Mouse (Mus musculus) lung, embryonic 15.5 days (tissue): ENCODE data around the gene A730061H03Rik. TPM values are rescaled to one million over a fixed set of nuclear protein-coding genes. Genes with fewer than 3 reads are reported as not detected.

Experiments
- ATAC-seq: fragments of 200-750 bp; cut with Nextera tagmentation; 2 replicates; pipeline ENCODE4 v1.8.0; 2017; ENCODE audit warnings: moderate number of reproducible peaks, borderline replicate concordance; ENCODE audit not compliant: low FRiP score, low TSS enrichment; ENCODE audit errors: extremely low read depth
- H3K27ac ChIP-seq: fragments of 300-500 bp; sonication (generic); 2 replicates; pipeline ENCODE4 v1.5.1; 2015; ENCODE audit warnings: moderate library complexity, mild to moderate bottlenecking, inconsistent platforms
- H3K27me3 ChIP-seq: fragments of 300-500 bp; sonication (generic); 2 replicates; pipeline ENCODE4 v1.6.1; 2015; ENCODE audit warnings: inconsistent platforms
- H3K36me3 ChIP-seq: fragments of 300-500 bp; sonication (generic); 2 replicates; pipeline ENCODE4 v1.6.1; 2015; ENCODE audit warnings: inconsistent platforms
- H3K4me1 ChIP-seq: fragments of 300-500 bp; sonication (generic); 2 replicates; pipeline ENCODE4 v1.6.1; 2015; ENCODE audit warnings: inconsistent platforms
- H3K4me2 ChIP-seq: fragments of 300-500 bp; sonication (generic); 2 replicates; pipeline ENCODE4 v1.6.1; 2015; ENCODE audit warnings: inconsistent platforms, mild to moderate bottlenecking, moderate library complexity
- H3K4me3 ChIP-seq: fragments of 300-500 bp; sonication (generic); 2 replicates; pipeline ENCODE4 v1.5.1; 2015; ENCODE audit warnings: mild to moderate bottlenecking, inconsistent platforms
- H3K9ac ChIP-seq: fragments of 300-500 bp; sonication (generic); 2 replicates; pipeline ENCODE4 v1.6.1; 2015; ENCODE audit warnings: inconsistent platforms
- H3K9me3 ChIP-seq: fragments of 300-500 bp; sonication (generic); 2 replicates; pipeline ENCODE4 v1.6.1; 2016; ENCODE audit warnings: inconsistent platforms
- WGBS: fragments of 180-500 bp; shearing (Covaris S2); methylation state at CpG from one replicate; pipeline ENCODE4 v1.1.7; 2015; 5-methylcytosine and 5-hydroxymethylcytosine counted together
- polyA plus RNA-seq: library from polyadenylated mRNA; unstranded; fragments of >200 nt; fragmentation: Nextera tagmentation; extraction: Ambion mirVana; gene quantifications from 2 replicates; pipeline ENCODE4 v1.2.1, GENCODE M21; 2015

The A730061H03Rik gene
- polyA plus RNA-seq, 1 experiment from 2014 or later, result 1.2 TPM

DNA sequence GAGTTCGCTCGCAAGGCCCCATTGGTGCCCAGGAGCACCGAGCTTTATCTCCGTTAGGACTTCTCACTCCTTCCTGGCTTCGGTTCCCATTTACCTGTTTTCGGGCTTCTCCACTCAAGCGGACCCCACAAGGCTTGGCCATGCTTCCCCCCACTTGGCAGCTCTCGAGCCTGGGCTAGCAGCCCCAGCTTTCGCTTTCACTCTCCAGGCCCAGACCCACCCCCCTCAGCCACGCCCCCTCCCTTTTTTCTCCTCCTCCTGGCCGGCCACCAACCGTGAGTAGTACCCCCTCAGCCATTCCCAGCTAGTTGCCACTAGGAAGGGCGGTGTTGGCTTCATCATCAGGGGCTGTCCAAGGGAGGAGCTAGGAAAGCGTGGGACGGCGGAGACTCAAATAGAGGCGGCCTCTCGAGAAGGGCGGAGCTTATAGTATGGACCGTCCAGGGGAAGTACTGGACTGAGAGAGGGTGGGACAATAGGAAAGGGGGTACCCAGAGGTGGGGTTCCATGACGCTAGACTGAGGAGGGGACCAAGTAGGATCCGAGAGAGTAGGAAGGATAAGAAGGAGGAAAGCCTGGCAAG, 30.6 kb upstream of the A730061H03Rik start, which contains the start of gene Psme2:
Gene Psme2, minus strand, starts transcription at position 366 of the 583 bp plus-strand sequence.
- peak within 1 kb of the TSS; percentile 84 for H3K4me3 ChIP-seq
- no peaks in the 10 kb centered on the region for H3K9me3 ChIP-seq
- peak within 1 kb of the TSS; percentile 80 for H3K9ac ChIP-seq
- peak within 1 kb of the TSS; percentile 93 for H3K4me2 ChIP-seq
- H3K27me3 ChIP-seq, result no peaks in the 10 kb centered on the region
- H3K36me3 ChIP-seq, result peaks cover 23% of the 10 kb centered on the region
- H3K27ac ChIP-seq, result peak within 1 kb of the TSS; percentile 99
- H3K4me1 ChIP-seq, result peaks cover 25% of the 10 kb centered on the region
- ATAC-seq, result peak; percentile 97
- under 1% methylated on average over 22 of the region's 22 CpGs for WGBS

DNA sequence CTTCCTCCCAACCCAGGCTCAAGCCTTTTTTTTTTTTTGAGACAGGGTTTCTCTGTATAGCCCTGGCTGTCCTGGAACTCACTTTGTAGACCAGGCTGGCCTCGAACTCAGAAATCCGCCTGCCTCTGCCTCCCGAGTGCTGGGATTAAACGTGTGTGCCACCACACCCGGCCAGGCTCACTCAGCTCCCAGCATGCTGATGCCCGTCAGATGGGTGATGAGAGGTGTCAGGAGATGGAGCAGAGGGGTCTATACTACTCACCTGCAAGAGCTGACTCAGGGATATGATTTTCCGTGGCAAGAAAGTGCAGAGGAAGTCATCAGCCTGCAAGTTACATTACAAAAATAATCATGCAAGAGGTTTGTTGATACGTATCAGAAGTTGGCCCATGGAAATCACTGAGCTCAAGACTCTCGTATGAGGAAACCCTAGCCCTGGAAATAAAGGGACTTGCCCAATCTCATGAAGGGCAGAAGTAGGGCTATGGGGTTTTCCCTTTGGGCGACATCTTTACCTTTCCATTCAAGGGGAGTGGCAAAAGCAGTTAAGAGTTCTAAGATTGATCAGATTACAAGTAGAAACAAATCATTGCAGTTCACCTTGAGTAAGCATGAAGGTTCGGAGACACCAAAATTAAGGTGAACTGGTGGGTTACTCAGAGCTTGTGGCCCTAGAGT, 29.7 kb upstream of the A730061H03Rik start:
- Histone ChIP-seq H3K9me3 (no peaks in the 10 kb centered on the region), H3K4me2 (peak overlapping the region; percentile 93), H3K9ac (peak overlapping the region; percentile 66), H3K4me1 (peaks cover 26% of the 10 kb centered on the region), H3K36me3 (peaks cover 13% of the 10 kb centered on the region), H3K4me3 (peak overlapping the region; percentile 84), H3K27ac (peak overlapping the region; percentile 99; the same call in 1 of the 2 replicates), H3K27me3 (peaks cover under 1% of the 10 kb centered on the region; the same call in 1 of the 2 replicates)
- no peak for ATAC-seq
- WGBS, result 78% methylated on average over 11 of the region's 11 CpGs

DNA sequence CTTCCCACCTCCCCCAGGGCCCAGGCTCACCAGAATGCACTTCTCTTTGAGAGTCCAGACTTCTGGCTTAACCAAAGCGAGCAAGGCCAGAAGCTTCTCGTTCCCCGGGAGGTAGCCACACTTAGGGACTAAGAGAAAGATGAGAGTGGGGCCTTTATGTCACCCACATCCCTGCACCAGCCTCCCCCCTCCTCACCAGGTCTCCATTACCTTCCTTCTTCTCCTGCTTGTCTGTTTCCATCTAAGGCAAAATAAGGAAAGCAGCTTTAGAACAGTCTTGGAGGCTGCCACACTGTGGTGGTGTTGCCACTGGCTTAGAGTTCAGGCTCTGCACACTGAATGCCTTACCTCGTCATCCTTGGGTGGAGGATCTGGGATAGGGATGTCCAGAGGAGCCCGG, 29.1 kb upstream of the A730061H03Rik start:
- Histone ChIP-seq H3K4me1 (peaks cover 32% of the 10 kb centered on the region), H3K27ac (no peak overlapping the region), H3K4me3 (no peak overlapping the region), H3K9ac (no peak overlapping the region), H3K27me3 (peaks cover 7% of the 10 kb centered on the region; the same call in 1 of the 2 replicates), H3K36me3 (peaks cover 10% of the 10 kb centered on the region), H3K4me2 (no peak overlapping the region), H3K9me3 (no peaks in the 10 kb centered on the region)
- WGBS, result 89% methylated on average over 5 of the region's 5 CpGs
- no peak for ATAC-seq

DNA sequence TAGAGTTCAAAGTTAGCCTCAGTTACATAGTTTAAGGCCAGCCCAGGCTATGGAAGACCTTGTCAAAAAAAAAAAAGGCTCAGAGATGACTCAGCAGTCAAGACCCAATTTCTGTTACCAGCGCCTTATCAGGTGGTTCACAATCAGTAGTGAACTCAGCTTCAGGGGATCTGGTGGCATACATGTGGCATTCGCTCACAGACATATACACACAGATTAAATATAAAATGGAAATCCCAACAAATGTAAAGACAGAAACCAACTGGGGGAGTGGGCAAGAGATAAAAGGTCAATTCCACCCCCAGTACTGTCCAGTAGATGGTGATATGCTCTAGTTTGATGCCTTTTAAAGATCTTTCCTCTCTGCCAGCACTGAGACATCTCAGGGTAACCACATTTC, 25.9 kb upstream of the A730061H03Rik start:
- WGBS, result 87% methylated on average over 2 of the region's 2 CpGs
- peaks cover 8% of the 10 kb centered on the region; the same call in 1 of the 2 replicates for H3K27me3 ChIP-seq
- no peak overlapping the region for H3K4me3 ChIP-seq
- H3K9ac ChIP-seq, result no peak overlapping the region
- no peak overlapping the region for H3K4me2 ChIP-seq
- no peak overlapping the region for H3K27ac ChIP-seq
- peaks cover 16% of the 10 kb centered on the region for H3K4me1 ChIP-seq
- no peak for ATAC-seq
- no peaks in the 10 kb centered on the region for H3K9me3 ChIP-seq
- H3K36me3 ChIP-seq, result peaks cover 21% of the 10 kb centered on the region

DNA sequence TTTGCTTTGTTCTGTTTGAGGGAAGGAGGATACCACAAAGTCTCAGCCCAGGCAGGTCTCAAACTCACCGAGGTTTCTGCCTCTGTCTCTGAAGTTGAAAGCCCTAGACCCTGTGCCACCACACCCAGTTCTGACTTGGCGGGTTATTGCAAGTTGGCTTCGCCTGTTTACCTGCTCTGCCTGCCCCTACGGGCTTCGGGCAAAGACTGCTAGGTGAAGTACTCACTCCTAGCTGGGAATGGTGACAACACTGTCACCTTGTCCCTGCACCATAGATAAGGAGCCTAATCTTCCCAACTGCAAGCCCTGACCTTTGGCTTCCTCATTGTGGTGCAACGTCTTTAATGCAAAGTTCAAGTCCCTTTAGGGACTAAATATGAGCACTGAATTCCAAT, 25.4 kb upstream of the A730061H03Rik start:
- ATAC-seq, result 0 out of 2 replicates have a peak, but pooled peaks have one; percentile 25
- H3K27ac ChIP-seq, result no peak overlapping the region
- H3K9ac ChIP-seq, result no peak overlapping the region
- H3K9me3 ChIP-seq, result no peaks in the 10 kb centered on the region
- peaks cover 24% of the 10 kb centered on the region for H3K36me3 ChIP-seq
- peak overlapping the region; percentile 87 for H3K4me2 ChIP-seq
- peaks cover 8% of the 10 kb centered on the region; the same call in 1 of the 2 replicates for H3K27me3 ChIP-seq
- 48% methylated on average over 6 of the region's 6 CpGs for WGBS
- peak overlapping the region; percentile 46; the same call in 1 of the 2 replicates for H3K4me3 ChIP-seq
- peaks cover 16% of the 10 kb centered on the region for H3K4me1 ChIP-seq

DNA sequence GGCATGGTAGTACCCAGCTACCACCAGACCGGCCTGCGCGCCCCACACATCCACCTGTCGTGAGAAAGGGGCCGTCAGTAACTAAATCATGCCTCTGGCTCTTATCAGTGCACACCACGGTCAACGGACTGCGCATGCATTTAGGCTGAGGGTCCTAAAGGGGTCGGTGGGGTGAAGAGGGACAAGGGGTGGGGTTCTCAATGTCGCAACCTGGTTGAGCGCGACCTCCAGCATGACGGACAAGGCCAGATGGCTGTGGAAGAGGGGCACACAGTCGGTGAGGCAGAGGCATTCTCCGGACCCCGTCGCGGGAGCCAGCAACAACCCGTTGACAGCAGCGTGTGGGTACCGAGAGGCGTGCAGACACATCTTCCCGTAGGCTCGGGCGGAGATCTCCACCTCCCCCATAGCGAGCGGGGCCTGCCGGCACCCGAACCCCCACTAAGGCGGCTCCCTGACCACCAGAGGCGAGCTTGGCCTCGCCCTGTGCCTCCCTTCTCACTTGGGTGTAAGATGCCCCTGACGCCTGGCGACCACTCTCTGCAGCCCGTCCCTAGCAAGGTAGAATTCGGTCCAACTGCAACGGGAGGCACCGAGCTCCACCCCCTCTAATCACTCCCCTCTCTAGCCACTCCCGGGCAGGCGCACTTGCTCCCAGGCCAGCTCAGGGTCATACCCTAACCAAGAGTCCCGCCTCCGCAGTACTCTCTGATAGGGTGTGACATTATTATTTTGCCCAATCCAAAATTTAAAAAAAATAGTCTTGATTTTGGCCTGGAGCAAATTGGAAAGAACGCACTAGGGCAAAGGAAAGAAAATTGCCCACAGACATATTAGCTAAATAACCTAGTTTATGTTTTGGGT, 24.7 kb upstream of the A730061H03Rik start, which contains the start of gene Emc9:
Gene Emc9, minus strand, starts transcription at position 601 of the 864 bp plus-strand sequence.
- H3K27ac ChIP-seq, result no peak within 1 kb of the TSS
- peak within 1 kb of the TSS; percentile 87 for H3K4me2 ChIP-seq
- WGBS, result 4% methylated on average over 43 of the region's 43 CpGs
- H3K4me3 ChIP-seq, result peak within 1 kb of the TSS; percentile 46
- no peaks in the 10 kb centered on the region for H3K9me3 ChIP-seq
- peaks cover 10% of the 10 kb centered on the region for H3K4me1 ChIP-seq
- H3K9ac ChIP-seq, result peak within 1 kb of the TSS; percentile 45
- peaks cover 25% of the 10 kb centered on the region for H3K36me3 ChIP-seq
- peak; percentile 78 for ATAC-seq
- H3K27me3 ChIP-seq, result peaks cover 8% of the 10 kb centered on the region; the same call in 1 of the 2 replicates

DNA sequence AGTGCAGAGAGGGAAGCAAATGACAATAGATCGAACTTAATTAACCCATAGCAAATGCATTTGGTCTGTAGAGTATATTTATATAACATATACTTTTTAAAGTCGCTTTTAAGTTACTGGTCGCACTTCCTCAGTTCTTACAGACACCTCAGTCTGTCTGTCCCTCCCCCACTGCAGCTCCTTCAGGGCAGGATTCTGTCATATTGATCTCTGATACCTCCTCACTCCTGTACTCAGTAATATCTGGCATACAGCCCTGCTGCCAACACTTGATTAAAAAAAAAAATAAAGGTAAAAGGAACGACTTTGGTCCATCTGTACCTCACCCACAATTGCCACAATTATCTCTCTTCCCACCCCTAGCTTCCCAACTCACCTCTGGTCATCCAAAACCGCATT, 24.1 kb upstream of the A730061H03Rik start:
- Histone ChIP-seq H3K27ac (no peak overlapping the region), H3K4me1 (peaks cover 10% of the 10 kb centered on the region), H3K36me3 (peaks cover 25% of the 10 kb centered on the region), H3K9ac (0 out of 2 replicates have a peak overlapping the region, but pooled peaks have one; percentile 45), H3K4me3 (peak overlapping the region; percentile 46), H3K27me3 (peaks cover 8% of the 10 kb centered on the region; the same call in 1 of the 2 replicates), H3K9me3 (no peaks in the 10 kb centered on the region), H3K4me2 (peak overlapping the region; percentile 87)
- 38% methylated on average over 5 of the region's 5 CpGs for WGBS
- ATAC-seq, result no peak

DNA sequence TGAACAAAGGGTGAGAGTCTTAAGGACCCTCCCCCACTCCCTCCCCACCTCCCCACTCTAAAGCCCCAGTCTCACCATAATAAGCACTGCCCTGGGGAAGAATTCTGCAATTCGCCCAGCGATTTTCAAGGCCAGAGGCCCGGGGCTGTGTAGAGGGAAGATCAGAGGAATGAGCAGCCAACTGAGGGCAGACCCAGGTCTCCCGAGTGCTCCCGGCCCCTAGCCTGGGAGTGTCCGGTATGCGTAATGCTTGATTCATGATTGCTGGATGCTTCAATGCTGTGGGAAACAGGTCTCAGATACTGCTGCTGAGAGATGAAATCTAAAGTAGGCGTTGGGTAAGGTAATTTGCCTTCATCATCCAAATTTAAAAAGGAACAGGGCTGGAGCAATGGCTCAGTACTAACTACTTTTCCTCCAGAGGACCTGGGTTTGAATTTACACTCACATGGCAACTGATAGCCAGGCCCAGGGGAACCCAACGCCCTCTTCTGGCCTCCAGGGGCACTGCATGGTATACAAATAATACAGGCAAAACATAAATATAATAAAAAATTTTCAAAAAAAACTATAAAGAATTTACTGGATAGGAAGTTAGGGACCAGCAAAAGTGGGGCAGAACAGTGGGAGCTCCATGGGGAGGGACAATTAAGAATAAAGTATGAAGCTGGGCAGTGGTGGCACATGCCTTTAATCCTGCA, 21.9 kb upstream of the A730061H03Rik start:
- ATAC-seq, result no peak
- no peak overlapping the region for H3K4me2 ChIP-seq
- no peaks in the 10 kb centered on the region for H3K9me3 ChIP-seq
- no peak overlapping the region for H3K27ac ChIP-seq
- H3K4me3 ChIP-seq, result no peak overlapping the region
- H3K9ac ChIP-seq, result no peak overlapping the region
- peaks cover 18% of the 10 kb centered on the region for H3K36me3 ChIP-seq
- H3K4me1 ChIP-seq, result peaks cover 23% of the 10 kb centered on the region
- H3K27me3 ChIP-seq, result peaks cover 8% of the 10 kb centered on the region; the same call in 1 of the 2 replicates
- 74% methylated on average over 9 of the region's 9 CpGs for WGBS

DNA sequence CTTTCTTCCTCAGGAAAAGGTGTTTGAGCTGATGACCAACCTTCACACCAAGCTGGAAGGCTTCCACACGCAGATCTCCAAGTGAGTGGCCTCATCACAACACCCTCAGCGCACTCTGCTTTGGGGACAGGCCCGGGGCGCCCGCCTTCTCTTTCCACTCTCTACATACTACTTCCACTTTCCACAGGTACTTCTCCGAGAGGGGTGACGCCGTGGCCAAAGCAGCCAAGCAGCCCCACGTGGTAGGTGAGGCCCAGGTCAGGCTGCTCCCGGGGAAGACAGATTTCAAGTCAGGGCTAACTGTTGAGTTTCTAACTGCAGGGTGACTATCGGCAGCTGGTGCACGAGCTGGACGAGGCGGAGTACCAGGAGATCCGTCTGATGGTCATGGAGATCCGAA, 20.5 kb upstream of the A730061H03Rik start:
- Histone ChIP-seq H3K9ac (no peak overlapping the region), H3K4me1 (peaks cover 33% of the 10 kb centered on the region), H3K9me3 (no peaks in the 10 kb centered on the region), H3K27ac (no peak overlapping the region), H3K27me3 (peaks cover 8% of the 10 kb centered on the region; the same call in 1 of the 2 replicates), H3K4me3 (no peak overlapping the region), H3K4me2 (no peak overlapping the region), H3K36me3 (peaks cover 16% of the 10 kb centered on the region)
- 93% methylated on average over 16 of the region's 16 CpGs for WGBS
- ATAC-seq, result no peak

DNA sequence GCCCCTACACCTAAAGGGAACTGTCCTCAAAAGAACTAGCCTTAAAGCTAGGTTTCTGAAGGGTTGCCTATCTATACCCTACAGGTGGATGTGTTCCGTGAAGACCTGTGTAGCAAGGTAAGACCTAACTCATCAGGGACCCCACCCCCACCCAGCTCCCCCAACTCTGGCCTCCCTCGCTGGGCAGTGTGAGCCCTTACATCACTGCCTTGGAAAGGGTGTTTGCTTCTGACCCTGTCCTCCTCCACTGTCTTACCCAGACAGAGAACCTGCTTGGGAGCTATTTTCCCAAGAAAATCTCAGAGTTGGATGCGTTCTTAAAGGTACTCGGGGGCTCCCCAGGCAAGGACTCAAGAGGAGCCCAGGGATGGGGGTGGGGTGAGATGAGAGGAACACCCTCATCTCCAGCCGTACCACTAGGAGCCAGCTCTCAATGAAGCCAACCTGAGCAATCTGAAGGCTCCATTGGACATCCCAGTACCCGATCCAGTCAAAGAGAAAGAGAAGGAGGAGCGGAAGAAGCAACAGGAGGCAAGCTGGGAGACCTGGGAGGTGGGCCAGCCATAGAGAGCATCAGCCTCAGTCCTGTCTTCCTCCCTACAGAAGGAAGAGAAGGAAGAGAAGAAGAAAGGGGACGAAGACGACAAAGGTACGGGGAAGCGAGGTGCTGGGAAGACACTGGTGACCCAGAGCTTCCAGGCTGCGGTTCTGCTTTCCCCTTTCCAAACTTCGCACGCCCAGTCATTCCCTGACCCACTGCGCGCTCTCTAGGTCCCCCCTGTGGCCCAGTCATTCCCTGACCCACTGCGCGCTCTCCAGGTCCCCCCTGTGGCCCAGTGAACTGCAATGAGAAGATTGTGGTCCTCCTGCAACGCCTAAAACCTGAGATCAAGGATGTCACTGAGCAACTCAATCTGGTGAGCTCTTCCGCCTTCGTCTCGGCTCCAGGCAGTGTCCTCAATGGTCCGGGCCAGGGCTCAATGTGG, 19.6 kb upstream of the A730061H03Rik start:
- Histone ChIP-seq H3K4me1 (peaks cover 34% of the 10 kb centered on the region), H3K36me3 (peaks cover 16% of the 10 kb centered on the region), H3K9me3 (no peaks in the 10 kb centered on the region), H3K9ac (no peak overlapping the region), H3K4me3 (no peak overlapping the region), H3K27me3 (peaks cover 6% of the 10 kb centered on the region; the same call in 1 of the 2 replicates), H3K4me2 (no peak overlapping the region; the same call in 1 of the 2 replicates), H3K27ac (no peak overlapping the region)
- no peak for ATAC-seq
- 84% methylated on average over 23 of the region's 23 CpGs for WGBS
